Mouse (Mus musculus) bone marrow macrophage, adult 2 months (primary cell): ENCODE measurements around the gene Iglon5.

Experiments
- CTCF ChIP-seq: IDR thresholded peaks from 2 replicates; pipeline ENCODE4 v1.5.1; 2012; ENCODE audit warnings: low read depth, mild to moderate bottlenecking, low read length, moderate library complexity
- POLR2A ChIP-seq: IDR thresholded peaks from 2 replicates; pipeline ENCODE4 v1.6.1; 2012; ENCODE audit warnings: mild to moderate bottlenecking, low read depth, low read length, borderline replicate concordance

GRCm38 (mm10) chr7:43441071-43441470 is 48.8 kb downstream of the Iglon5 start:
- TF ChIP-seq CTCF (no peak), POLR2A (no peak)
